Mouse (Mus musculus) lung, postnatal 10 days (tissue): ENCODE measurements around the gene Mtcl1.

ENCODE experiments used
- DNase-seq: peaks from one replicate; pipeline ENCODE4 v3.0.0; 2021

Mtcl1 gene

GRCm38 (mm10) chr17:66449460-66450341 is at the start of gene Mtcl1:
Gene Mtcl1, minus strand, starts transcription at chr17:66449750.
- DNase-seq: peak; percentile 78

DNA sequence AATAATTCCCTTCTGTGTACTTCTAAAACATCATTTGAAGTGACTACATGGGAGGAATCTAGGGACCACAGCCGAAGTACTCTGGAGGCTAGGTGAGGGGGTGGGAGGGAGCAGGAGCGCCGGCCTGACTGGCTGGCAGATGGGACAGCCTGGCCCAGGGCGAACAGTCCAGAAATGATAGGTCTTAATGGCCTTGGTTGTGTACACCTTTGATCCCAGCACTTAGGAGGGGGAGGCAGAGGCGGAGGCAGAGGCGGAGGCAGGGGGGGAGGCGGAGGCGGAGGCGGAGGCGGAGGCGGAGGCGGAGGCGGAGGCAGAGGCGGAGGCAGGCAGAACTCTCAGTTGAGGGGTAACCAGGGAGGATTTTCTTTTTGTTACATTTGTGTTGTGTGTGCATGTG is 49.0 kb upstream of the Mtcl1 start:
- no peak for DNase-seq

- no peak for DNase-seq
These were observed 47.0 kb upstream of the Mtcl1 start for GRCm38 (mm10) chr17:66496589-66496988.

GRCm38 (mm10) chr17:66490022-66490601 is 40.6 kb upstream of the Mtcl1 start:
- peak; percentile 59 for DNase-seq

DNA sequence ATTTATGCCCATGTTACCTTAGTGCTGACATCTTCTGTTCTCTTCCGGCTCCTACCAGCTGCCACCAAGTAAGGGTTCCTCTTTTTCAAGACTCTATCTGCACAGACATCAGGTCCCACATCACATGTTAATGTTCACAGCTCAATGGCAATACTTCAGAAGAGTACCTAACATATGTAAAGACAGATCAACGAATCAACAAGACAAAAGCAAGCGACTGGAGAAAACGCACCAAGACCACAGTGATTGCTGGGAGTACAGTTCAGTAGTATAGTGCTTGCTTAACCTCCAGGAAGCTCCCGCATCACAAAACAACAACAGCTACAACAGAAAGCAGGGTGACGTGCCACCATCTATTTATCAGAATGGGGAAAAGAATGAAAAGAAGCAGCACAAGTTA is 37.0 kb upstream of the Mtcl1 start:
- no peak for DNase-seq

DNA sequence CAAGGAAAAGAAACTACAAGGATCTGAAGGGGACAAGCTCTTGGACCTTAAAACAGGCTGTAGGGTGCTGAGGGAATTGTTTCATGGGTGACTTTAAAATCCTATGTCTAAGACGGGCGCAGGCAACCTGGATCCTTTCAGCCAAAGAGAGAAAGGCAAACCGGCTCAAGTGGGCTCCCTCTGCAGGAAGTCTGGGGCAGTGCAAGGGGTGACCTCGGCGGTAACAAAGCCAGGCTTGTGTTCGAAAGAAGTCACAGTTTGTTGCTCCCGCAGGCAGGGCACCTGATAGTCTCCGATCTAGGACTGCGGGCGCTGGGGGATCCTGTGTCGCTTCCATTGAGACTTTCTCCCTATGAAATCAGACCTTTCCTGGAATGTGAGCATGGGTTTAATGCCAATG is 36.2 kb upstream of the Mtcl1 start:
- DNase-seq: peak; percentile 77

DNA sequence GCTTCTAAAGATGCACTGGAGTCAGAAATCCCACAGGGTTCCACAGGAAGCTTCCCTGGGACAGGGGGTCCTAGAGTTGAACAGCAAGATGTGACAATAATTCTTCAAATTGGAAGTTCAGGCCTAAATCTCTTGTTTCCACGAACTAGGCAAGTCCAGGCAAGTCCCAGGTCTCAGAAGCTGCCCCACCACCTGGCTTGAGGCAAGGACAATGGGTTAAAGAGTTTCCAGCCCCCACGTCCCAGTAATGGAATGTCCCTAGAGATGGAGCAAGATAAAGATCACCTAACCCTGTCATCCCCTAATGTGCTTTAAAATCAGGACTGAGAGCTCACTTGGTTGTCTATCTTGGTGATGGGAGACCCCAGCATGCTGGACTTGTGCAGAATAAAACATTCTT is 35.4 kb upstream of the Mtcl1 start:
- no peak for DNase-seq

DNA sequence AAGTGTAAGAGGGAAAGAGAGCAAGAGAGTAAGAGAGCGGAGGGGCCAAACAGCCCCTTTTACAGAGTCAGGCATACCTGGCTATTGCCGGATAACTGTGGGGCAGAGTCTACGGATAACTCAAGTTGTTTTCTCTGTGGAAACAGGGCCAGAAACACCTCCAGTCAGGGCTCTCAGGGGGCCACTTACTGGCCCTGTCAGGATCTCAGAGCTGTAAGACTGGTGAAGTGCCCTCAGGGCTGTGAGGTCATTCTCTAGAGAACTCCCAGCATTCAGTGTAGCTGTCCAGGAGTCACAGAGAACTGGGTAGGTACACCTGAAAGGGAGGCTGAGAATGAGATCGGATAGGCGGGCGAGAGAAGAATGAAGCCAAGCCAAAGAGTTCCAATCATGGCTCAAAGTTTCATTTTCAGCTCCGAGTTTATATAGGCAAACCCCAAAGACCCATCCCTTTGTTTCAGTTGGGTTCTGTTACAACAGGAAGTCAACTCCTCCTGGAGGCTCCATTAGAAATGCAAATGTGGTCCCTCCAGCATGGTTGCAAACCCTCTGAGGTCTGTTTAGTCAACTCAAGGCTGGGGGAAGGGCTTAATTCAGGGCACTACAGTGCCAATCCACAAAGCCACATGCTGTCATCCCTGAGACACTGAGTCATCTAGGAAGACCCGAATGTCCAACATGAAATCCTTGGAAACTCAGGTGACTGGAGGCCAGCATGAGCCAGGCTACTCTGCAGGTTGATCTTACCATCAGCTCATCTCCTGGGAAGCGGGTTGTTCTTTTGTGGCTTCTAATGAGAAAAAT is 34.3 kb upstream of the Mtcl1 start:
- DNase-seq: peak; percentile 37

GRCm38 (mm10) chr17:66481295-66481694 is 31.7 kb upstream of the Mtcl1 start:
- no peak for DNase-seq

GRCm38 (mm10) chr17:66480491-66481278 is 31.1 kb upstream of the Mtcl1 start:
- no peak for DNase-seq

- DNase-seq: no peak
These were observed 30.4 kb upstream of the Mtcl1 start for GRCm38 (mm10) chr17:66479813-66480490.

- DNase-seq: no peak
These were observed 29.8 kb upstream of the Mtcl1 start for GRCm38 (mm10) chr17:66479311-66479710.

DNA sequence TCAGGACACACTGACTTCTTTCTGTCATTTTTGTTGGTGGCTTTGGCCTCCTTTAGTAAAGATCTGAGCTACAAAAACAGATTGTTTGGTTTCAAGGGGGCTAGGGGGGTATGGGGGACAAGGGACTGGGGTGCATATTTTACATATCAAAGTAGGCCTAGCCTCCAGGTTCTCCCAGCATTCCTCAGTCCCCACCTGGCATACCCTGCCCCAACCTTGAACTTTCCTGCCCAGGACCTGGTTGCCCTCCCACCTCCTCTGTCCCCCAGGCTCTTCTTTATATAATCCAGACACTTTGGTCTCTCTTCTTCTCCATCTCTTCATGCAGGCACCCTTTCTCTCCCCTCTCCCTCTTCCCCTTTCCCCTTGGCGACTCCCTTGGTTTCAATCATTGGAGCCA is 23.7 kb upstream of the Mtcl1 start:
- DNase-seq: no peak

- DNase-seq: no peak
These were observed 22.2 kb upstream of the Mtcl1 start for GRCm38 (mm10) chr17:66471775-66472174.

GRCm38 (mm10) chr17:66471252-66471651 is 21.7 kb upstream of the Mtcl1 start:
- no peak for DNase-seq

DNA sequence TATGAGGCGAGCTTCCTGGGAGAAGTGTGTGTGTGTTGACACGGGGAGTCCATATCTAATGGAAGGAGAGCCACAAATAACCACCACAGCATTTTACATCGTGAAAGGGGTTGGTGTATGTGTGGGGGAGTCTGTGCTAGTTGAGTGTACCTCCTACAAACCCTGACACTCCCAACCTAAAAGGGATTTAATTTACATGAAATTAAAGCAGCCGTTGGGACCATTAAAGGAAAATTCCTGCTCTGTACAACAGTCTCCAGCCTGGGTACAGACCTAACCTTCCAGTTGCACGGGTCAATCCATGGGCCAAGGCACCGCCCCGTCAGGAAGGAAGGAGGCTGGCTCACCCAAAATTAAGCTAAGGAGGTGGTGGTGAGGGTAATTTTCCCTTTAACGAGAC is 20.5 kb upstream of the Mtcl1 start:
- no peak for DNase-seq

- DNase-seq: no peak
These were observed 7.7 kb upstream of the Mtcl1 start for GRCm38 (mm10) chr17:66457278-66457677.

DNA sequence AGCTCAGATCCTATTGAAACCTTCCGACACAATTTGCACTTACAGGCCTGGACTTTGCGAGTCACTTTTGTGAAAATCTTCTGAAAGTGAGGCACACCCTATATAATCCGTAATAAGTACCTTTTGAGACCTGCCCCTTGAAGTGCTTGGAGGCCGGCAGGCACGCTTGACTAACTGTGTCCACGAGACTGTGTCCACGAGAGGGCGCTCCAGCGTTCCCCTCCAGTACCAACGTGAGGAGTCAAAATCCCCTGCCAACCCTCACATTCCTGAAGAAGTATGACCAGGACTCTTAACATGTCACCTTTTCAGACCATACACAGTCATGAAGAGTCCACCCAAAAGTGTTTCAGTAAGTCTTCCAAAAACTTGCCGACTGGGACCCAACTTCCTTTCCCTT is 1.6 kb upstream of the Mtcl1 start:
- DNase-seq: peak; percentile 92

- DNase-seq: no peak
These were observed 1.0 kb upstream of the Mtcl1 start for GRCm38 (mm10) chr17:66450526-66451070.

- peak; percentile 65 for DNase-seq
These were observed 837 bp downstream of the Mtcl1 start for GRCm38 (mm10) chr17:66448421-66449405.

DNA sequence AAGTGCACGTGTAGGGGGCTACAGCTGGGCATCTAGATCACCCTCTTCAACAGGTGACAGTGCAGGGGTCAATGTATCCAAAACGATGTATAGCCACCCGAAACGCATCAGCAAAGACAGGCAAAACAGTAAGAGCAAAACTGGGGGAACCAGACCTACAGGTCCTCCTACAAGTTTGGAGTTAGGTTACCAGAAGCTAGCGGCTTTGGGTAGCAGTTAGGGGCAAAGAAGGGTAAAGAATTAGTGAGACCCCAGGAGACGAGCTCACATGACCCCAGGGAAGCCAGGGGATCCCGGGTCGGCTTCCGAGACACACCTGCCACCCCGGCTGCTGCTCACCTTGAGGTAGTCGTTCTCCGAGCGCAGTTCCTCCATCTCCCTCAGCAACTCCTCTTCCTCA is 1.6 kb downstream of the Mtcl1 start:
- DNase-seq: no peak
